Mouse (Mus musculus): ENCODE results near the gene Pkd1l1. TPM values are rescaled to one million over a fixed set of nuclear protein-coding genes. Genes with fewer than 3 reads are reported as not detected.

The Pkd1l1 gene
- total and polyA plus RNA-seq, 3 experiments = not detected

GRCm38 (mm10) chr11:8817376-8817775, 155.7 kb downstream of the Pkd1l1 start:
- H3K9me3 ChIP-seq (replicated peaks; ENCODE audit: low read length) = peaks cover 1% of the 10 kb centered on the region
- no peaks in the 10 kb centered on the region for H3K36me3 ChIP-seq (replicated peaks in 1 of 2; ENCODE audit: control insufficient read depth in 1 of 2, insufficient read depth in 1 of 2, low read length in 1 of 2)
- no peak for DNase-seq (ENCODE audit: extremely low read depth)
- TF ChIP-seq MAZ (IDR thresholded peaks at IDR 0.05; ENCODE audit: low read depth, low read length) (no peak), NELFE (IDR thresholded peaks at IDR 0.05; ENCODE audit: low read depth, low read length) (no peak), CTCF (conservative IDR thresholded peaks at IDR 0.05 in 1 of 2, IDR thresholded peaks at IDR 0.05 in 1 of 2; ENCODE audit: low read depth in 2 of 2, low read length in 2 of 2) (no peak), GABPA (IDR thresholded peaks at IDR 0.05; ENCODE audit: insufficient replicate concordance, low read depth, low read length) (no peak), SIN3A (IDR thresholded peaks at IDR 0.05; ENCODE audit: low read length) (no peak), NRF1 (IDR thresholded peaks at IDR 0.05; ENCODE audit: low read depth, low read length) (no peak), ZMIZ1 (IDR thresholded peaks at IDR 0.05; ENCODE audit: low read depth, low read length) (no peak), CHD2 (IDR thresholded peaks at IDR 0.05; ENCODE audit: low read length) (no peak)
- H3K4me2 ChIP-seq (ENCODE audit: insufficient read depth, low read depth, poor library complexity, severe bottlenecking) = no peak overlapping the region
- no peak overlapping the region for H3K4me3 ChIP-seq (replicated peaks in 1 of 3; ENCODE audit: low read depth in 2 of 3, low read length in 2 of 3, poor library complexity in 1 of 3)
- dilution Hi-C loops (cut with MboI; ENCODE audit: extremely low pct_ligation_motif_present, extremely low pct_unique_long_range_greater_than_20kb, low sequenced_read_pairs) (no loop called here), in situ Hi-C loops (cut with MboI; ENCODE audit: low pct_ligation_motif_present, low pct_unique_long_range_greater_than_20kb, low sequenced_read_pairs) (no loop called here)
- H3K4me1 ChIP-seq (ENCODE audit: control insufficient read depth in 1 of 2, insufficient read depth in 2 of 2) = no peaks in the 10 kb centered on the region
- no peaks in the 10 kb centered on the region for H3K79me2 ChIP-seq (replicated peaks; ENCODE audit: control insufficient read depth, extremely low read depth, insufficient read depth, poor library complexity, severe bottlenecking)
- no peak overlapping the region for H3K27ac ChIP-seq (ENCODE audit: insufficient read depth, low read depth)
- H3K27me3 ChIP-seq (replicated peaks) = peaks cover 84% of the 10 kb centered on the region
- H3K9ac ChIP-seq (ENCODE audit: insufficient read depth, low read depth) = no peak overlapping the region

GRCm38 (mm10) chr11:8814097-8814790, 158.8 kb downstream of the Pkd1l1 start:
- no peak overlapping the region for H3K9ac ChIP-seq (ENCODE audit: insufficient read depth, low read depth)
- H3K27me3 ChIP-seq (replicated peaks) = peaks cover 82% of the 10 kb centered on the region
- peaks cover 1% of the 10 kb centered on the region for H3K9me3 ChIP-seq (replicated peaks; ENCODE audit: low read length)
- H3K4me2 ChIP-seq (ENCODE audit: insufficient read depth, low read depth, poor library complexity, severe bottlenecking) = no peak overlapping the region
- no peaks in the 10 kb centered on the region for H3K79me2 ChIP-seq (replicated peaks; ENCODE audit: control insufficient read depth, extremely low read depth, insufficient read depth, poor library complexity, severe bottlenecking)
- DNase-seq (ENCODE audit: extremely low read depth) = no peak
- in situ Hi-C loops (cut with MboI; ENCODE audit: low pct_ligation_motif_present, low pct_unique_long_range_greater_than_20kb, low sequenced_read_pairs) (no loop called here), dilution Hi-C loops (cut with MboI; ENCODE audit: extremely low pct_ligation_motif_present, extremely low pct_unique_long_range_greater_than_20kb, low sequenced_read_pairs) (no loop called here)
- no peak for TF ChIP-seq JUND (conservative IDR thresholded peaks at IDR 0.05; ENCODE audit: low read depth, low read length)
- TF ChIP-seq ELF1 (IDR thresholded peaks at IDR 0.05; ENCODE audit: low read depth, low read length) = no peak
- no peak for TF ChIP-seq MAFK (IDR thresholded peaks at IDR 0.05; ENCODE audit: insufficient replicate concordance, low read length)
- TF ChIP-seq RAD21 (IDR thresholded peaks at IDR 0.05; ENCODE audit: low read depth, low read length) = no peak
- TF ChIP-seq RCOR1 (conservative IDR thresholded peaks at IDR 0.05; ENCODE audit: low read depth, low read length) = no peak
- no peak for TF ChIP-seq ZNF384 (IDR thresholded peaks at IDR 0.05; ENCODE audit: low read depth, low read length)
- TF ChIP-seq GABPA (IDR thresholded peaks at IDR 0.05; ENCODE audit: insufficient replicate concordance, low read depth, low read length) = no peak
- no peak for TF ChIP-seq TBP (conservative IDR thresholded peaks at IDR 0.05; ENCODE audit: low read depth, low read length)
- no peak for TF ChIP-seq SIN3A (IDR thresholded peaks at IDR 0.05; ENCODE audit: low read length)
- no peak for TF ChIP-seq CHD1 (IDR thresholded peaks at IDR 0.05; ENCODE audit: low read depth, low read length)
- TF ChIP-seq MEF2A (IDR thresholded peaks at IDR 0.05; ENCODE audit: borderline replicate concordance, low read depth, low read length) = no peak
- TF ChIP-seq ZMIZ1 (IDR thresholded peaks at IDR 0.05; ENCODE audit: low read depth, low read length) = no peak
- no peaks in the 10 kb centered on the region for H3K4me1 ChIP-seq (ENCODE audit: control insufficient read depth in 1 of 2, insufficient read depth in 2 of 2)
- H3K27ac ChIP-seq (ENCODE audit: insufficient read depth, low read depth) = no peak overlapping the region
- no peaks in the 10 kb centered on the region for H3K36me3 ChIP-seq (replicated peaks in 1 of 2; ENCODE audit: control insufficient read depth in 1 of 2, insufficient read depth in 1 of 2, low read length in 1 of 2)
- H3K4me3 ChIP-seq (replicated peaks in 1 of 3; ENCODE audit: low read depth in 2 of 3, low read length in 2 of 3, poor library complexity in 1 of 3) = no peak overlapping the region

All from CH12.LX (cell line).